24 mouse cellular contexts compared by ENCODE assay signal in genomic region chr9:117641090-117641782, GRCm38 (mm10). TPM values are rescaled to one million over a fixed set of nuclear protein-coding genes. Genes with fewer than 3 reads are reported as not detected.
DNase-seq lines count a peak whose midpoint lies in the region; ATAC-seq lines count a peak whose summit lies in the region.
"Had no signal": no experiment of that assay in that cellular context is flagged by ENCODE, and none has a peak within 500 bp of the region (broad histone marks: within the 10 kb centered on the region; RNA-seq: fewer than 3 reads in every experiment).

No protein-coding gene starts in this region.

- no peak overlapping the region for H3K27ac ChIP-seq in kidney, embryonic 16.5 days (ENCODE audit: low read length)
- H3K27ac ChIP-seq in limb, embryonic 13.5 days, result no peak overlapping the region
- no peak overlapping the region for H3K27ac ChIP-seq in limb, embryonic 10.5 days
- H3K27ac ChIP-seq: layer of hippocampus, adult 2 months; liver, embryonic 15.5 days had no signal

- 0 out of 2 replicates have a peak, but pooled peaks cover 4% of the 10 kb centered on the region for H3K4me1 ChIP-seq in kidney, embryonic 16.5 days (ENCODE audit: insufficient read depth, low read length)
- H3K4me1 ChIP-seq in limb, embryonic 13.5 days, result peaks cover 22% of the 10 kb centered on the region
- H3K4me1 ChIP-seq in limb, embryonic 10.5 days, result no peaks in the 10 kb centered on the region
- H3K4me1 ChIP-seq: liver, embryonic 15.5 days had no signal

- H3K4me2 ChIP-seq in kidney, embryonic 16.5 days (replicated peaks; ENCODE audit: low read depth, low read length), result no peak overlapping the region
- H3K4me2 ChIP-seq in limb, embryonic 13.5 days (replicated peaks), result no peak overlapping the region
- H3K4me2 ChIP-seq: heart, embryonic 11.5 days; liver, embryonic 15.5 days; midbrain, embryonic 11.5 days had no signal

- H3K9me3 ChIP-seq in kidney, embryonic 16.5 days (ENCODE audit: low read length), result no peaks in the 10 kb centered on the region
- no peaks in the 10 kb centered on the region for H3K9me3 ChIP-seq in limb, embryonic 13.5 days
- no peaks in the 10 kb centered on the region for H3K9me3 ChIP-seq in limb, embryonic 10.5 days (replicated peaks)

- 78% methylated on average over 4 of the region's 4 CpGs for WGBS in kidney, embryonic 16.5 days
- 56% methylated on average over 4 of the region's 4 CpGs for WGBS in limb, embryonic 13.5 days
- WGBS in limb, embryonic 10.5 days, result 94% methylated on average over 4 of the region's 4 CpGs

- H3K4me3 ChIP-seq in kidney, embryonic 16.5 days (ENCODE audit: low read length), result no peak overlapping the region
- no peak overlapping the region for H3K4me3 ChIP-seq in limb, embryonic 13.5 days
- no peak overlapping the region for H3K4me3 ChIP-seq in limb, embryonic 10.5 days
- H3K4me3 ChIP-seq: layer of hippocampus, adult 2 months; liver, embryonic 15.5 days had no signal

- H3K9ac ChIP-seq in kidney, embryonic 16.5 days (replicated peaks; ENCODE audit: low read length), result no peak overlapping the region
- H3K9ac ChIP-seq in limb, embryonic 13.5 days, result no peak overlapping the region
- H3K9ac ChIP-seq: liver, embryonic 15.5 days had no signal

- H3K36me3 ChIP-seq in kidney, embryonic 16.5 days (ENCODE audit: insufficient read depth, low read length), result no peaks in the 10 kb centered on the region
- H3K36me3 ChIP-seq in limb, embryonic 13.5 days, result no peaks in the 10 kb centered on the region
- H3K36me3 ChIP-seq in limb, embryonic 10.5 days, result no peaks in the 10 kb centered on the region
- H3K36me3 ChIP-seq: liver, embryonic 15.5 days had no signal

- peak; percentile 34 to 35 for DNase-seq in cerebellum, postnatal 10 days
- DNase-seq in cerebellum, adult 9-11 months, result no peak
- DNase-seq in kidney, adult 8-10 months, result no peak
- DNase-seq in limb, embryonic 10.5 days (ENCODE audit: low spot score), result no peak
- DNase-seq in testis, postnatal 14 days (ENCODE audit: low spot score), result peak; percentile 6
- DNase-seq in testis, postnatal 10 days (ENCODE audit: low spot score), result no peak
- DNase-seq: adrenal gland, adult 8-10 months; cerebellum, adult 2 months; gastrocnemius, postnatal 14 days; heart, adult 11 months; liver; lung, postnatal 14 days; thymus, adult 2 months; thymus, postnatal 4 days had no signal

- no peaks in the 10 kb centered on the region for H3K27me3 ChIP-seq in kidney, embryonic 16.5 days (ENCODE audit: insufficient read depth, low read length)
- H3K27me3 ChIP-seq in limb, embryonic 13.5 days, result no peaks in the 10 kb centered on the region
- no peaks in the 10 kb centered on the region for H3K27me3 ChIP-seq in limb, embryonic 10.5 days (ENCODE audit: low read depth, poor library complexity, severe bottlenecking)
- H3K27me3 ChIP-seq: liver, embryonic 15.5 days had no signal

- ATAC-seq in kidney, embryonic 16.5 days (ENCODE audit: low FRiP score, low TSS enrichment), result peak; percentile 71
- ATAC-seq in limb, embryonic 13.5 days (ENCODE audit: low FRiP score, low read depth), result peak; percentile 79
- ATAC-seq: activated CD4-positive, CD25-positive, alpha-beta regulatory T cell, adult 4 months; forebrain, embryonic 16.5 days; hindbrain, embryonic 16.5 days; intestine, embryonic 16.5 days had no signal

RNA-seq across cellular contexts. Expression of gene Rbms3, which starts 11.5 kb away (rescaled TPM):
- polyA plus RNA-seq in kidney, embryonic 16.5 days (2015; fragmentation: Nextera tagmentation; extraction: Ambion mirVana), result 80.7 and 81.9 TPM in 2 replicates
- polyA plus RNA-seq in limb, embryonic 13.5 days (2015; fragmentation: Nextera tagmentation; extraction: Ambion mirVana), result 93.2 and 101 TPM in 2 replicates
- polyA plus RNA-seq in limb, embryonic 10.5 days (2016; fragmentation: Nextera tagmentation; extraction: Ambion mirVana), result 29.3 and 35.2 TPM in 2 replicates
- polyA plus RNA-seq: activated CD4-positive, CD25-positive, alpha-beta regulatory T cell, adult 4 months had no signal

Comparison
In these comparisons a context has a peak if more than half of its experiments do, and no peak if none do; other contexts are left out.
1. DNase-seq: peak in cerebellum, postnatal 10 days (2 of 2) and testis, postnatal 14 days (single experiment); none in cerebellum, adult 9-11 months (single experiment), kidney, adult 8-10 months (0 of 2), limb, embryonic 10.5 days (single experiment) and testis, postnatal 10 days (single experiment).